Mouse (Mus musculus): ENCODE results near the gene Engase. TPM values are rescaled to one million over a fixed set of nuclear protein-coding genes. Genes with fewer than 3 reads are reported as not detected.

The Engase gene
- polyA plus RNA-seq, 1 experiment: 5.1 TPM

DNA sequence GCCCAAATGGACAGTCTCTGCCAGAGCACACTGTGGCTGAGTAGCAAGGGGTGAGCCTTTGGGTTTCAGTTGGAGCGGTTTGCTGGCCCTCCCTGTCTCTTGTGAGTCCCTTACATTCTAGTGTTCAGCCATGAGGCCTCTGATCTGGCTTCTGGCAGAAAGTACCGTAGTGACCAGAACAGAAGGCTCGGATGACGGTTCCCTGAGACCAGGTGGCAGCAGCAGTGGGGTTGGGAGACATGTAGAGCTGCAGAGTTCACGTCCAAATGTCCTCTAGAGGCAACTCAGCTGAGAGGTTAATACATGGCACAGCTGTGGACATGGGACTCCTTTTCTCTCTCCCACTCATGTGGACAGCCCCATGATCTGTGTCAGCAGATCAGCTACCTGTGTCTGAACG is 30.5 kb downstream of the Engase start:
- peaks cover 68% of the 10 kb centered on the region for H3K27me3 ChIP-seq (ENCODE audit: control insufficient read depth, insufficient read depth, insufficient read length)
- no peaks in the 10 kb centered on the region for H3K79me2 ChIP-seq (ENCODE audit: control insufficient read depth, insufficient read depth)
- H3K36me3 ChIP-seq (ENCODE audit: control insufficient read depth, insufficient read depth): no peaks in the 10 kb centered on the region
- no peak overlapping the region for H3K4me2 ChIP-seq (ENCODE audit: low read depth)
- H3K4me3 ChIP-seq: no peak overlapping the region
- TF ChIP-seq POLR2A (IDR thresholded peaks at IDR 0.05; ENCODE audit: insufficient read length, low read depth) (no peak), MAX (IDR thresholded peaks at IDR 0.05; ENCODE audit: low read depth) (no peak), MYOD1 (IDR thresholded peaks at IDR 0.05; ENCODE audit: control insufficient read depth in 1 of 3, insufficient read length in 2 of 3, low read depth in 2 of 3) (no peak), TCF3 (IDR thresholded peaks at IDR 0.05; ENCODE audit: insufficient read length, low read depth) (no peak), E2F4 (IDR thresholded peaks at IDR 0.05; ENCODE audit: insufficient read depth) (no peak), USF1 (IDR thresholded peaks at IDR 0.05; ENCODE audit: low read depth) (no peak), CEBPB (IDR thresholded peaks at IDR 0.05; ENCODE audit: insufficient read depth, poor library complexity, severe bottlenecking) (no peak), TCF12 (IDR thresholded peaks at IDR 0.05; ENCODE audit: insufficient read depth, poor library complexity, severe bottlenecking) (no peak), MYOG (IDR thresholded peaks at IDR 0.05; ENCODE audit: control insufficient read depth in 1 of 3, insufficient read depth in 1 of 3, insufficient read length in 2 of 3, low read depth in 2 of 3) (no peak), SRF (IDR thresholded peaks at IDR 0.05; ENCODE audit: control insufficient read depth, insufficient read length, low read depth) (no peak)
- no peak overlapping the region for H3ac ChIP-seq (ENCODE audit: control insufficient read depth, insufficient read length)

DNA sequence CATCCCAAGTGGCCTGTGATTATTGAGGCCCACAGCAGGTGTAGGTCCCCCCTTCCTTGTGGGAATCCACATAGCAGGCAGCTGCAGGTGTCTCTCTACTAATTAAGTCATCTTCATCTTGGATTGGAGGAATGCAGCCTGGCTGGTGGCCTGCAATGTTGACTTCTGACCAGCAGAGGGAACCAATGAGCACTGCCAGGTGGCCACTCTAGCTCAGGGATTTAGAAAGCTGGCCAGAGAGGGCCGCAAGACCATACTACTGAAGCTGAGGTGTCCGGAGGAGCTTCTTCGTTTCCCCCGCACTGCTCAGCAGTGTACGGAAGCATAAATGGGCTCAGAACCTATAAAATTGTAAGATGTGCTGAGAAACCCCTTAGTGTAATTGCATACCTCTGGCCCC is 31.3 kb downstream of the Engase start:
- no peaks in the 10 kb centered on the region for H3K36me3 ChIP-seq (ENCODE audit: control insufficient read depth, insufficient read depth)
- no peak overlapping the region for H3K4me3 ChIP-seq
- no peak overlapping the region for H3K4me2 ChIP-seq (ENCODE audit: low read depth)
- H3K27me3 ChIP-seq (ENCODE audit: control insufficient read depth, insufficient read depth, insufficient read length): peaks cover 60% of the 10 kb centered on the region
- H3K79me2 ChIP-seq (ENCODE audit: control insufficient read depth, insufficient read depth): no peaks in the 10 kb centered on the region
- TF ChIP-seq TCF12 (IDR thresholded peaks at IDR 0.05; ENCODE audit: insufficient read depth, poor library complexity, severe bottlenecking) (no peak), MYOD1 (IDR thresholded peaks at IDR 0.05; ENCODE audit: control insufficient read depth in 1 of 3, insufficient read length in 2 of 3, low read depth in 2 of 3) (peak in 1 of 3 experiments; percentile 26), POLR2A (IDR thresholded peaks at IDR 0.05; ENCODE audit: insufficient read length, low read depth) (no peak)
- H3ac ChIP-seq (ENCODE audit: control insufficient read depth, insufficient read length): no peak overlapping the region

DNA sequence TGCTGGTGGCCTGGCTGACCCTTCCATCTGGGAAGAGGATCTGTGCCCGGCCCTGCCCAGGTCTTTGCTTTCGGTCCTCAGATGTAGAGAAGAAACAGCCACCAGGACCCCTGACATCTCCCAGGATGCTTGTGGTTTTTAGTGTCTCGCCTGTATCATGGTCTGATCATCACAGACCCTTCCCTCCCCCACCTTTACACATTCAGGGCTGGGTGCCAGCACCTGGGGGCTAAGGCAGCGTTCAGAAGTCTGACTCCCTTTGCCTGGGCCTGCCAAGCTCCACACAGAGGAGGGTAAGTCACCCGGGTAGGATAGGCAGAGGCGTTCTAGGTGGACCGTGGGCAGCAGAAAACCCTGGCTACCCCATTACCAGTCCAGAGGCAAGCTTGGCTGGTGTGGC is 31.7 kb downstream of the Engase start:
- Histone ChIP-seq H3K4me3 (no peak overlapping the region), H3K36me3 (ENCODE audit: control insufficient read depth, insufficient read depth) (no peaks in the 10 kb centered on the region), H3K27me3 (ENCODE audit: control insufficient read depth, insufficient read depth, insufficient read length) (peaks cover 56% of the 10 kb centered on the region), H3K79me2 (ENCODE audit: control insufficient read depth, insufficient read depth) (no peaks in the 10 kb centered on the region), H3ac (ENCODE audit: control insufficient read depth, insufficient read length) (no peak overlapping the region), H3K4me2 (ENCODE audit: low read depth) (no peak overlapping the region)
- TF ChIP-seq SRF (IDR thresholded peaks at IDR 0.05; ENCODE audit: control insufficient read depth, insufficient read length, low read depth) (no peak), POLR2AphosphoS2 (IDR thresholded peaks at IDR 0.05; ENCODE audit: insufficient read length, low read depth) (no peak), TCF3 (IDR thresholded peaks at IDR 0.05; ENCODE audit: insufficient read length, low read depth) (no peak), MYOG (IDR thresholded peaks at IDR 0.05; ENCODE audit: control insufficient read depth in 1 of 3, insufficient read depth in 1 of 3, insufficient read length in 2 of 3, low read depth in 2 of 3) (no peak), MYOD1 (IDR thresholded peaks at IDR 0.05; ENCODE audit: control insufficient read depth in 1 of 3, insufficient read length in 2 of 3, low read depth in 2 of 3) (no peak), POLR2A (IDR thresholded peaks at IDR 0.05; ENCODE audit: insufficient read length, low read depth) (no peak), E2F4 (IDR thresholded peaks at IDR 0.05; ENCODE audit: insufficient read depth) (no peak), USF1 (IDR thresholded peaks at IDR 0.05; ENCODE audit: low read depth) (no peak)

DNA sequence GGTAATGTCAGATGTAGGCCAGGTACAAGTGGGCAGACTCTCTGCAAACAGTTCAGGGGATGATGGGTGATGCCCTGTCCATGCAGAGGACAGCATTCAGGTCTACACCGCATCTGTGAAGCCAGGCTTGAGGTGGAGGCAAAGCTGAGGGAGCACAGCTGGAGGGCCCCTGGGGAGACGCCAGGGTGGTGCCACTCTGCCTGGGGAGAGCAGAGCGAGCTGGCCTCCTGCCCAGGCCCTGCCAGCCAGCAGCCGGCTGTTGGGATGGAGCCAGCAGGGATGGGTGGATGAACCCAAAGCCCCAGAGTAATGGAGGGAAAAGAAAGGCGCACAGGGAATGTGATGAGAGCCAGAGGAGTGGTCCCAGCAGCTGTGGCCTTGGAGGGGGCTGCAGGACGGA is 35.2 kb downstream of the Engase start:
- H3K79me2 ChIP-seq (ENCODE audit: control insufficient read depth, insufficient read depth): no peaks in the 10 kb centered on the region
- peaks cover 21% of the 10 kb centered on the region for H3K27me3 ChIP-seq (ENCODE audit: control insufficient read depth, insufficient read depth, insufficient read length)
- H3K4me3 ChIP-seq: no peak overlapping the region
- no peak overlapping the region for H3K4me2 ChIP-seq (ENCODE audit: low read depth)
- H3ac ChIP-seq (ENCODE audit: control insufficient read depth, insufficient read length): no peak overlapping the region
- peak in 1 of 3 experiments; percentile 11 for TF ChIP-seq MYOG (IDR thresholded peaks at IDR 0.05; ENCODE audit: control insufficient read depth in 1 of 3, insufficient read depth in 1 of 3, insufficient read length in 2 of 3, low read depth in 2 of 3)
- no peak for TF ChIP-seq CEBPB (IDR thresholded peaks at IDR 0.05; ENCODE audit: insufficient read depth, poor library complexity, severe bottlenecking)
- no peak for TF ChIP-seq MAX (IDR thresholded peaks at IDR 0.05; ENCODE audit: low read depth)
- TF ChIP-seq POLR2A (IDR thresholded peaks at IDR 0.05; ENCODE audit: insufficient read length, low read depth): no peak
- no peak for TF ChIP-seq TCF3 (IDR thresholded peaks at IDR 0.05; ENCODE audit: insufficient read length, low read depth)
- TF ChIP-seq MYOD1 (IDR thresholded peaks at IDR 0.05; ENCODE audit: control insufficient read depth in 1 of 3, insufficient read length in 2 of 3, low read depth in 2 of 3): peak in 1 of 3 experiments; percentile 34
- no peak for TF ChIP-seq USF1 (IDR thresholded peaks at IDR 0.05; ENCODE audit: low read depth)
- no peaks in the 10 kb centered on the region for H3K36me3 ChIP-seq (ENCODE audit: control insufficient read depth, insufficient read depth)

DNA sequence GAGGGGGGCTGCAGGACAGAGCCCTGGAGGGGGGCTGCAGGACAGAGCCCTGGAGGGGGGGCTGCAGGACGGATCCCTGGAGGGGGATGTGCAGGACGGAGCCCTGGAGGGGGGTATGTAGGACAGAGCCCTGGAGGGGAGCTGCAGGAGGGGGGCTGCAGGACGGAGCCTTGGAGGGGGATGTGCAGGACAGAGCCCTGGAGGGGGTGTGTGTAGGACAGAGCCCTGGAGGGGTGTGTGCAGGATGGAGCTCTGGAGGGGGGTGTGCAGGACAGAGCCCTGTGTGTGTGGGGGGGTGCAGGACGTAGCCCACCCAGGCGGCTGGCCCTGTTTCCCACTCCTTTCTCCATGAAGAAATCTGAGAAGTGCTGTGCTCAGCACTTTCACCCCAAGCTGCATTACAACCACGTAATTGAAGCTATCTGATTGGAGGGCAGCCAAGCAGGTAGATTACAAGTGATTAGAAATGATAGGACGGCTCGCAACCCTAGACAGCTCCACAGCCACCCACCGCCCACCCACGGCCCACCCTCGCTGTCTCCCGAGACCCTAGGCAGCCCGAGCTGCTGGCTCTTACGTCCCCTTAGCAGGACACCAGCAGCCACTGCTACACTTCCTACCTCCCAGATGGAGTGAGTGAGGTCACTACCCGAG is 35.8 kb downstream of the Engase start:
- Histone ChIP-seq H3K36me3 (ENCODE audit: control insufficient read depth, insufficient read depth) (no peaks in the 10 kb centered on the region), H3K4me3 (no peak overlapping the region), H3ac (ENCODE audit: control insufficient read depth, insufficient read length) (no peak overlapping the region), H3K27me3 (ENCODE audit: control insufficient read depth, insufficient read depth, insufficient read length) (peaks cover 15% of the 10 kb centered on the region), H3K79me2 (ENCODE audit: control insufficient read depth, insufficient read depth) (no peaks in the 10 kb centered on the region), H3K4me2 (ENCODE audit: low read depth) (no peak overlapping the region)
- TF ChIP-seq USF1 (IDR thresholded peaks at IDR 0.05; ENCODE audit: low read depth) (no peak), TCF3 (IDR thresholded peaks at IDR 0.05; ENCODE audit: insufficient read length, low read depth) (no peak), SRF (IDR thresholded peaks at IDR 0.05; ENCODE audit: control insufficient read depth, insufficient read length, low read depth) (no peak), REST (IDR thresholded peaks at IDR 0.05; ENCODE audit: insufficient read depth, insufficient read length) (no peak), TCF12 (IDR thresholded peaks at IDR 0.05; ENCODE audit: insufficient read depth, poor library complexity, severe bottlenecking) (no peak), POLR2AphosphoS2 (IDR thresholded peaks at IDR 0.05; ENCODE audit: insufficient read length, low read depth) (no peak), CEBPB (IDR thresholded peaks at IDR 0.05; ENCODE audit: insufficient read depth, poor library complexity, severe bottlenecking) (no peak), POLR2A (IDR thresholded peaks at IDR 0.05; ENCODE audit: insufficient read length, low read depth) (no peak), MYOG (IDR thresholded peaks at IDR 0.05; ENCODE audit: control insufficient read depth in 1 of 3, insufficient read depth in 1 of 3, insufficient read length in 2 of 3, low read depth in 2 of 3) (no peak), MYOD1 (IDR thresholded peaks at IDR 0.05; ENCODE audit: control insufficient read depth in 1 of 3, insufficient read length in 2 of 3, low read depth in 2 of 3) (no peak), E2F4 (IDR thresholded peaks at IDR 0.05; ENCODE audit: insufficient read depth) (no peak)

Data from myocyte (in vitro differentiated cells).